Mouse (Mus musculus) E14TG2a.4 (cell line): ENCODE measurements around the gene Ptgr1.

Source experiments
- CTCF ChIP-seq: conservative IDR thresholded peaks from 2 replicates; pipeline ENCODE4 v1.5.1; 2014; ENCODE audit warnings: low read length
- NANOG ChIP-seq: IDR thresholded peaks from 2 replicates; pipeline ENCODE4 v1.6.1; 2014; ENCODE audit warnings: borderline replicate concordance, low read length, mixed read lengths
- POU5F1 ChIP-seq: IDR thresholded peaks from 2 replicates; pipeline ENCODE4 v1.6.1; 2014; ENCODE audit warnings: low read length, borderline replicate concordance

GRCm38 (mm10) chr4:59011446-59011845, 24.5 kb upstream of the Ptgr1 start:
- no peak for TF ChIP-seq CTCF
- TF ChIP-seq POU5F1: no peak
- no peak for TF ChIP-seq NANOG
